Mouse (Mus musculus): ENCODE data around the gene Ces2f. TPM values are rescaled to one million over a fixed set of nuclear protein-coding genes. Genes with fewer than 3 reads are reported as not detected.

The Ces2f gene
- total RNA-seq, 1 experiment = not detected

GRCm38 (mm10) chr8:104984942-104985341 lies 37.8 kb downstream of the Ces2f start:
- no peaks in the 10 kb centered on the region for H3K9me3 ChIP-seq (ENCODE audit: control insufficient read depth, insufficient read depth, low read depth, low read length)
- no peaks in the 10 kb centered on the region for H3K36me3 ChIP-seq (ENCODE audit: control insufficient read depth, insufficient read depth, low read length, poor library complexity, severe bottlenecking)
- DNase-seq (ENCODE audit: low read depth, low spot score) = no peak
- TF ChIP-seq ZNF384 (IDR thresholded peaks at IDR 0.05; ENCODE audit: low read depth, low read length) = no peak
- no peak for TF ChIP-seq ZC3H11A (IDR thresholded peaks at IDR 0.05; ENCODE audit: borderline replicate concordance, low read depth, low read length)
- TF ChIP-seq CHD2 (IDR thresholded peaks at IDR 0.05; ENCODE audit: low read depth, low read length) = no peak
- TF ChIP-seq MAFK (IDR thresholded peaks at IDR 0.05; ENCODE audit: insufficient read depth, low read depth, low read length) = no peak
- no peak for TF ChIP-seq HCFC1 (IDR thresholded peaks at IDR 0.05; ENCODE audit: borderline replicate concordance, insufficient read depth, low read length)
- no peak overlapping the region for H3K9ac ChIP-seq (ENCODE audit: insufficient read depth, low read depth, low read length, poor library complexity, severe bottlenecking)
- no peak overlapping the region for H3K4me3 ChIP-seq (ENCODE audit: insufficient read depth in 1 of 2, low read depth in 1 of 2, low read length in 2 of 2, poor library complexity in 1 of 2, severe bottlenecking in 1 of 2)
- H3K4me1 ChIP-seq (ENCODE audit: control insufficient read depth in 2 of 2, insufficient read depth in 2 of 2, low read length in 2 of 2, poor library complexity in 1 of 2) = no peaks in the 10 kb centered on the region
- no peak overlapping the region for H3K27ac ChIP-seq (ENCODE audit: insufficient read depth, low read depth, low read length, poor library complexity, severe bottlenecking)
- in situ Hi-C loops (cut with MboI; ENCODE audit: low sequenced_read_pairs in 2 of 2, unreplicated experiment in 2 of 2) = no loop called here

DNA sequence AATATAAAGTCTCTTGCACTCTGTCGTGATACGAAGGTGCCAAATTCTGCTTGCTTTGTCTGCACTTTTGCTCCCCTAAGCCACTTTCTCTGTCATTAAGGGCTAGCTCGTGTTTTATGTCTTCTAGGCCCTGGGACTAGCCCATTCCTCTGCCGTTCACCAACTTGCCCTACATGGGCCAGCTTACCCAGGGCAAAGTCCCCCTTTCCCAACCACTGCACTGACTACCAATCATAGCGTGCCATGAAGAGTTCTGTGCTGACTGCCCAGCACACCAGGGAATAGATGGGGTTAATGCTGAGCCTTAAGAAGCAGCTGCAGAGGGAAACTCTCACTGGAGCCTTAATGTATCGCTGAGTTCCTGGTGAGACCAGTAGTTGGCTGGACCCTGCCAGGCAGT lies 51.0 kb downstream of the Ces2f start:
- H3K4me1 ChIP-seq (ENCODE audit: control insufficient read depth in 2 of 2, insufficient read depth in 2 of 2, low read length in 2 of 2, poor library complexity in 1 of 2) = no peaks in the 10 kb centered on the region
- no peaks in the 10 kb centered on the region for H3K9me3 ChIP-seq (ENCODE audit: control insufficient read depth, insufficient read depth, low read depth, low read length)
- no peak overlapping the region for H3K9ac ChIP-seq (ENCODE audit: insufficient read depth, low read depth, low read length, poor library complexity, severe bottlenecking)
- TF ChIP-seq ZNF384 (IDR thresholded peaks at IDR 0.05; ENCODE audit: low read depth, low read length) (no peak), ZC3H11A (IDR thresholded peaks at IDR 0.05; ENCODE audit: borderline replicate concordance, low read depth, low read length) (no peak), CHD2 (IDR thresholded peaks at IDR 0.05; ENCODE audit: low read depth, low read length) (no peak), MAFK (IDR thresholded peaks at IDR 0.05; ENCODE audit: insufficient read depth, low read depth, low read length) (no peak), HCFC1 (IDR thresholded peaks at IDR 0.05; ENCODE audit: borderline replicate concordance, insufficient read depth, low read length) (no peak)
- in situ Hi-C loops (cut with MboI; ENCODE audit: low sequenced_read_pairs in 2 of 2, unreplicated experiment in 2 of 2) = no loop called here
- H3K27ac ChIP-seq (ENCODE audit: insufficient read depth, low read depth, low read length, poor library complexity, severe bottlenecking) = no peak overlapping the region
- no peaks in the 10 kb centered on the region for H3K36me3 ChIP-seq (ENCODE audit: control insufficient read depth, insufficient read depth, low read length, poor library complexity, severe bottlenecking)
- no peak for DNase-seq (ENCODE audit: low read depth, low spot score)
- no peak overlapping the region for H3K4me3 ChIP-seq (ENCODE audit: insufficient read depth in 1 of 2, low read depth in 1 of 2, low read length in 2 of 2, poor library complexity in 1 of 2, severe bottlenecking in 1 of 2)

DNA sequence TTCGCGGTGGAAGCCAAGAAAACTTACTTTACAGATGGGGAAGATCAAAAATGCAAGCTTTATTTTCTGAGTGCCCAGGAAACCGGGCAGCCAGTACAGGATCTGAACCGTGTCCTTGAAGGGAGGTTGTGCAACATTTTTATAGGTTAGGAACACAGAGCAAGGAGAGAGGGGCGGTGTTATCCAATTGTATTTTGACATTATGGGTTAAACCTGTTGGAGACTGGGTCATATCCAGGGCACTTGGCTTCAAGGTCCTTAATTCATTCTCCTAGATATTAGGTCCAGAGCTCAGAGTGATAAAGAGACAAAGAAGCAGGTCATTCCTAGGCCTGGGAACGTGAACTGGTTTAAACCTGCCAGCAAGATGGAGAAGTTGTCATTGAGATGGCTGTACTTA lies 52.0 kb downstream of the Ces2f start:
- Histone ChIP-seq H3K9ac (ENCODE audit: insufficient read depth, low read depth, low read length, poor library complexity, severe bottlenecking) (no peak overlapping the region), H3K27ac (ENCODE audit: insufficient read depth, low read depth, low read length, poor library complexity, severe bottlenecking) (no peak overlapping the region), H3K36me3 (ENCODE audit: control insufficient read depth, insufficient read depth, low read length, poor library complexity, severe bottlenecking) (no peaks in the 10 kb centered on the region), H3K4me3 (ENCODE audit: insufficient read depth in 1 of 2, low read depth in 1 of 2, low read length in 2 of 2, poor library complexity in 1 of 2, severe bottlenecking in 1 of 2) (no peak overlapping the region), H3K4me1 (ENCODE audit: control insufficient read depth in 2 of 2, insufficient read depth in 2 of 2, low read length in 2 of 2, poor library complexity in 1 of 2) (no peaks in the 10 kb centered on the region), H3K9me3 (ENCODE audit: control insufficient read depth, insufficient read depth, low read depth, low read length) (no peaks in the 10 kb centered on the region)
- no peak for DNase-seq (ENCODE audit: low read depth, low spot score)
- in situ Hi-C loops (cut with MboI; ENCODE audit: low sequenced_read_pairs in 2 of 2, unreplicated experiment in 2 of 2) = no loop called here
- TF ChIP-seq HCFC1 (IDR thresholded peaks at IDR 0.05; ENCODE audit: borderline replicate concordance, insufficient read depth, low read length) (no peak), CHD2 (IDR thresholded peaks at IDR 0.05; ENCODE audit: low read depth, low read length) (no peak), ZC3H11A (IDR thresholded peaks at IDR 0.05; ENCODE audit: borderline replicate concordance, low read depth, low read length) (no peak), ZNF384 (IDR thresholded peaks at IDR 0.05; ENCODE audit: low read depth, low read length) (no peak), MAFK (IDR thresholded peaks at IDR 0.05; ENCODE audit: insufficient read depth, low read depth, low read length) (no peak)

DNA sequence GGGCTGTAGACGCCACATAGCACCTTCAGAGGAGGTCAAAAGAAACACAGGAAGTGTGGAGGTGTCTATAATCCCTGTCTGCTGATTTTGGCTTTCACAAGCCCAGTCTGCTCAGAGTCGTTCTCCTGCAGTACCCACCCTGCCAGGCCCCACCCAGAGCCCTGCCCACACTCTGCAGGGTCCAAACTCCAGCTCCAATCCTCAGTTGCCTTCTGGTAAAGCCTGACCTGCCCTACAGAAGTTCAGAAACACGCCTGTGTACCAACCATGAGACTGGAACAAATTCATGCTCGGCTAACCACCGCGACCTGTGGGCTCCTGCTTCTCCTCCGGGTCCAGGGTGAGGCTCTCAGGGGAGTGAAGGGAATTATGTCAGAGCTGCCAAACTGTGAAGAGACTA lies 53.4 kb downstream of the Ces2f start, which contains the start of gene Ces2h:
Ces2h (plus strand) TSS at position 268 of the 400 bp plus-strand sequence.
- in situ Hi-C loops (cut with MboI; ENCODE audit: low sequenced_read_pairs in 2 of 2, unreplicated experiment in 2 of 2) = no loop called here
- DNase-seq (ENCODE audit: low read depth, low spot score) = no peak
- no peaks in the 10 kb centered on the region for H3K9me3 ChIP-seq (ENCODE audit: control insufficient read depth, insufficient read depth, low read depth, low read length)

More for the DNA sequence above, 53.4 kb downstream of the Ces2f start, which contains the start of gene Ces2h:
- no peaks in the 10 kb centered on the region for H3K36me3 ChIP-seq (ENCODE audit: control insufficient read depth, insufficient read depth, low read length, poor library complexity, severe bottlenecking)
- TF ChIP-seq MAFK (IDR thresholded peaks at IDR 0.05; ENCODE audit: insufficient read depth, low read depth, low read length) (no peak), HCFC1 (IDR thresholded peaks at IDR 0.05; ENCODE audit: borderline replicate concordance, insufficient read depth, low read length) (no peak), ZC3H11A (IDR thresholded peaks at IDR 0.05; ENCODE audit: borderline replicate concordance, low read depth, low read length) (no peak), CHD2 (IDR thresholded peaks at IDR 0.05; ENCODE audit: low read depth, low read length) (no peak), ZNF384 (IDR thresholded peaks at IDR 0.05; ENCODE audit: low read depth, low read length) (no peak)
- no peak within 1 kb of the TSS for H3K27ac ChIP-seq (ENCODE audit: insufficient read depth, low read depth, low read length, poor library complexity, severe bottlenecking)
- H3K4me3 ChIP-seq (ENCODE audit: insufficient read depth in 1 of 2, low read depth in 1 of 2, low read length in 2 of 2, poor library complexity in 1 of 2, severe bottlenecking in 1 of 2) = no peak within 1 kb of the TSS
- no peak within 1 kb of the TSS for H3K9ac ChIP-seq (ENCODE audit: insufficient read depth, low read depth, low read length, poor library complexity, severe bottlenecking)
- no peaks in the 10 kb centered on the region for H3K4me1 ChIP-seq (ENCODE audit: control insufficient read depth in 2 of 2, insufficient read depth in 2 of 2, low read length in 2 of 2, poor library complexity in 1 of 2)

Other genes starting within 250 kb of the Ces2f start
- not detected in 2 replicates for gene Ces2a, start 213.4 kb upstream of the Ces2f start, total RNA-seq (2012; rRNA removed)
- gene Ces2b, start 115.8 kb upstream of the Ces2f start, total RNA-seq (2012; rRNA removed) = not detected in 2 replicates
- gene Ces2c, start 100.3 kb upstream of the Ces2f start, total RNA-seq (2012; rRNA removed) = not detected in 2 replicates
- gene Ces2e, start 21.1 kb upstream of the Ces2f start, total RNA-seq (2012; rRNA removed) = 0.62 and 0.63 TPM in 2 replicates
- 0.09 and 0.11 TPM in 2 replicates for gene Ces2g, start 14.4 kb downstream of the Ces2f start, total RNA-seq (2012; rRNA removed)
- not detected in 2 replicates for gene Ces2h, start 53.5 kb downstream of the Ces2f start, total RNA-seq (2012; rRNA removed)
- not detected in 2 replicates for gene Ces3a, start 101.2 kb downstream of the Ces2f start, total RNA-seq (2012; rRNA removed)
- not detected in 2 replicates for gene Ces3b, start 136.4 kb downstream of the Ces2f start, total RNA-seq (2012; rRNA removed)
- not detected in 2 replicates for gene Ces4a, start 184.4 kb downstream of the Ces2f start, total RNA-seq (2012; rRNA removed)
- 36.2 and 47.0 TPM in 2 replicates for gene Cbfb, start 223.3 kb downstream of the Ces2f start, total RNA-seq (2012; rRNA removed)

All from ES-E14 (cell line).